Mouse (Mus musculus): ENCODE results near the gene Skint9. TPM values are rescaled to one million over a fixed set of nuclear protein-coding genes. Genes with fewer than 3 reads are reported as not detected.
"Not testable (repeated sequence)": the region's sequence is repeated elsewhere in the genome, so short reads cannot be mapped to it uniquely, and the experiment has no call there.

The Skint9 gene
- polyA plus RNA-seq (2016; fragmentation: Nextera tagmentation; extraction: Ambion mirVana), result not detected in 2 replicates

GRCm38 (mm10) chr4:112433885-112434284 lies at the start of gene Skint9:
TSS of gene Skint9 (minus strand) at chr4:112433985.
- ATAC-seq (ENCODE audit: low FRiP score, low read depth), result no peak
- H3K9me3 ChIP-seq, result peaks cover 15% of the 10 kb centered on the region
- no peaks in the 10 kb centered on the region for H3K36me3 ChIP-seq

GRCm38 (mm10) chr4:112432685-112433084 lies 1.1 kb downstream of the Skint9 start:
- peaks cover 11% of the 10 kb centered on the region for H3K9me3 ChIP-seq
- H3K36me3 ChIP-seq, result no peaks in the 10 kb centered on the region
- no peak overlapping the region for H3K4me2 ChIP-seq (replicated peaks)
- H3K27ac ChIP-seq, result no peak overlapping the region
- no peaks in the 10 kb centered on the region for H3K4me1 ChIP-seq
- no peak overlapping the region for H3K4me3 ChIP-seq
- no peak for ATAC-seq (ENCODE audit: low FRiP score, low read depth)
- H3K27me3 ChIP-seq (replicated peaks), result no peaks in the 10 kb centered on the region
- 72% methylated on average over 1 of the region's 1 CpGs for WGBS
- H3K9ac ChIP-seq, result no peak overlapping the region

More at GRCm38 (mm10) chr4:112433885-112434284, at the start of gene Skint9:
- no peaks in the 10 kb centered on the region for H3K27me3 ChIP-seq (replicated peaks)
- no peak within 1 kb of the TSS for H3K27ac ChIP-seq
- H3K4me1 ChIP-seq, result no peaks in the 10 kb centered on the region
- no peak within 1 kb of the TSS for H3K4me3 ChIP-seq
- no peak within 1 kb of the TSS for H3K4me2 ChIP-seq (replicated peaks)
- no peak within 1 kb of the TSS for H3K9ac ChIP-seq

- H3K4me1 ChIP-seq, result no peaks in the 10 kb centered on the region
- no peaks in the 10 kb centered on the region for H3K27me3 ChIP-seq (replicated peaks)
- no peak overlapping the region for H3K9ac ChIP-seq
- ATAC-seq (ENCODE audit: low FRiP score, low read depth), result no peak
- H3K4me2 ChIP-seq (replicated peaks), result no peak overlapping the region
- no peak overlapping the region for H3K27ac ChIP-seq
- H3K4me3 ChIP-seq, result no peak overlapping the region
- H3K9me3 ChIP-seq, result 0 out of 2 replicates have a peak, but pooled peaks cover 8% of the 10 kb centered on the region
- no peaks in the 10 kb centered on the region for H3K36me3 ChIP-seq
Observed at GRCm38 (mm10) chr4:112432223-112432622, 1.6 kb downstream of the Skint9 start.

GRCm38 (mm10) chr4:112349111-112349510 lies 84.7 kb downstream of the Skint9 start:
- H3K36me3 ChIP-seq; H3K9me3 ChIP-seq; H3K4me3 ChIP-seq; H3K27me3 ChIP-seq (replicated peaks); H3K27ac ChIP-seq; H3K4me2 ChIP-seq (replicated peaks); ATAC-seq (ENCODE audit: low FRiP score, low read depth); H3K4me1 ChIP-seq; H3K9ac ChIP-seq: not testable (repeated sequence)
- WGBS, result 91% methylated on average over 17 of the region's 17 CpGs

Other genes with a start within 250 kb of the Skint9 start
- gene Skint3, start 201.7 kb downstream of the Skint9 start, polyA plus RNA-seq (2016; fragmentation: Nextera tagmentation; extraction: Ambion mirVana), result not detected in 2 replicates
- not detected in 2 replicates for gene Skint2, start 123.2 kb upstream of the Skint9 start, polyA plus RNA-seq (2016; fragmentation: Nextera tagmentation; extraction: Ambion mirVana)